Mouse (Mus musculus) frontal cortex, adult (tissue): ENCODE results near the gene Olfr926.
"Not testable (repeated sequence)": the region's sequence is repeated elsewhere in the genome, so short reads cannot be mapped to it uniquely, and the experiment has no call there.

Experiments used
- ATAC-seq: cut with Nextera tagmentation; 2 replicates; pipeline ENCODE4 v1.9.2; 2017; ENCODE audit warnings: mild to moderate bottlenecking, moderate library complexity, mixed read lengths; ENCODE audit not compliant: low TSS enrichment

Olfr926 gene

DNA sequence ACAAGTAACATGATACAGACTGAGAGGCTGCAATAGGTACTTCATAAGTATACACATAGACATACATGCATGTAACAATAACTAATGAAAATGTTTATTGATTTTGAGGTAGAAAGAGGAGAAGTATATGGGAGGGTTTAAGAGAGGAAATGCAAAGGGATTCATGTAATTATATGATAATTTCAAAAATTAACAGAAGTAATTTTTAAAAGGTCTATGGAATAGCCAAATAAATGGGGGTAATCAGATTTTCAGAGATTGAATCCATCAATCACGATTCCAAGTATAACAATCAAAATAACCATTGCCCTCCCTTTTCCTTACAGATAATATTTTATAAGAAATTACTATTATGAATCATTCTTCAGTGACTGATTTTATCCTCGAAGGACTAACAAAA is at the start of gene Olfr926:
Gene Olfr926 (plus strand): TSS at position 301 of the 400 bp plus-strand sequence.
- no peak for ATAC-seq

- ATAC-seq: no peak
Observed at GRCm38 (mm10) chr9:38833027-38833426, 43.9 kb upstream of the Olfr926 start.

- ATAC-seq: no peak
Observed at GRCm38 (mm10) chr9:38844149-38844548, 32.8 kb upstream of the Olfr926 start, which contains the start of gene Olfr924. Gene Olfr924 (plus strand): TSS chr9:38844449.

DNA sequence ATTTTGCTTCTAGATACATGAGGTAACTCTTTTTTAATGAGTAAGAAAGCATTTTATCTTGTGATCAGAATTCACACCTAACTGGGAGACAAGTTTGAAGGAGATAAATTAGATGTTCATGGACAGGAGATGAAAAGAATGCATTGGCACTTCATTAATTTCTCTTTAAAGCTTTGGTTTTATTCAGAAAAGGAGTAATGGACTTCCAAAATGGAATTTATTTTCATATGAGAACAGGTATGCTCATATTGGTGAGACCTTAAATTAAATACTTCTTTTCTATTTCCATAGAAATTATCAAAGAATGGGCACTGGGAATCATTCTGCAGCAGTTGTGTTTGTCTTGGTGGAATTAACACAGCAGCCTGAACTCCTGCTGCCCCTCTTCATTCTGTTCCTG is 22.2 kb upstream of the Olfr926 start, which contains the start of gene Olfr26:
Gene Olfr26 (plus strand): TSS at position 301 of the 400 bp plus-strand sequence.
- no peak for ATAC-seq

DNA sequence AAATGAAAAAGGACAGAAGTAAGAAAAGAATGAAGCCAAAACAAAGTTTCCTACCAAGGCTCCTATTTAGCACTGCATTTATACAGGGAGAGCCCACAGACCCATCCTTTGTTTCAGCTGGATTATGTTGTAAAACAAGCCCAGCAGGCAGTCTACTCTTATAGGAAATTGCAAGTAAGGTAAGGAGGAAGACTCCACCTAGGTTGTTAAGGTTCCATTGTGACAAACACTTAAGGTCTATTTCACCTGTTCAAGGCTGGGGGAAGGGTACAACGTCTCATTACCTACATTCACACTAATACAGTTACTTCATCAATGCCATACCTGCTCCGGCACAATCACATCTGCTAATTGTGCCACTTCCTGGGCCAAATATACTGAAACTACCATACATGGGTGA is 2.0 kb upstream of the Olfr926 start:
- not testable (repeated sequence) for ATAC-seq
